Mouse (Mus musculus): ENCODE measurements at regions not wholly inside any gene's neighbourhood (a gene's known extent, or its start where the extent isn't known, plus 50 kb on each side); places are given as distances from the start of the nearest gene placed in this dataset. TPM values are rescaled to one million over a fixed set of nuclear protein-coding genes. Genes with fewer than 3 reads are reported as not detected.

Small RNA genes in the stretch of these regions (microRNA-seq; reads per million reads assigned to microRNA genes)
- gene Mir7094-1 (not detected), gene Mir7094-2 (not detected)
